Mouse (Mus musculus): ENCODE results near the gene Rnps1. TPM values are rescaled to one million over a fixed set of nuclear protein-coding genes. Genes with fewer than 3 reads are reported as not detected.

Gene Rnps1
- total and polyA plus RNA-seq, 2 experiments from 2014 or later = 291 to 363 TPM

DNA sequence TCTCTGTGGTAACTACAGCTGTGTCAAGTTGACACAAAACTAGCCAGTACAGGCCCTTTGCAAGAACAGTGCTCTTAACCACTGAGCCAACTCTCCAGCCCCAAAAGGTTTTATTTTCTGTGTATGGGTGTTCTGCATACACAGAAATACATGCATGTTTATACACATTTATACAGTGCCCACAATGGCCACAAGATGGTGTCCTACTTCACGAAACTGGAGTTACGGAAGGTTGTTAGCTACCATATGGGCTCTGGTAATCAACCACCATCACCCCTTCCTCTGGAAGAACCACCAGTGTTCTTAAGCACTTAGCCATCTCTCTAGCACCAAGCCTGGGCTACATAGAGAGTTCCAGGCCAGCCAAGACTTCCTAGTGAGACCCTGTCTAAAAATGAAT is 47.2 kb downstream of the Rnps1 start:
- H3K27ac ChIP-seq (ENCODE audit: low read depth, low read length) = no peak overlapping the region
- no peak for ATAC-seq
- no peaks in the 10 kb centered on the region for H3K27me3 ChIP-seq (ENCODE audit: insufficient read depth, low read length)
- H3K4me2 ChIP-seq (ENCODE audit: low read depth) = no peak overlapping the region
- H3K4me1 ChIP-seq (ENCODE audit: insufficient read depth) = no peaks in the 10 kb centered on the region
- no peak overlapping the region for H3K9ac ChIP-seq
- H3K4me3 ChIP-seq (ENCODE audit: low read depth, low read length) = no peak overlapping the region
- H3K9me3 ChIP-seq (ENCODE audit: low read length) = no peaks in the 10 kb centered on the region
- peak; percentile 46 for DNase-seq
- peak; percentile 56 for TF ChIP-seq CTCF (IDR thresholded peaks at IDR 0.05; ENCODE audit: low read depth)
- no peaks in the 10 kb centered on the region for H3K36me3 ChIP-seq (ENCODE audit: insufficient read depth)
- WGBS = 59% methylated on average over 2 of the region's 2 CpGs

DNA sequence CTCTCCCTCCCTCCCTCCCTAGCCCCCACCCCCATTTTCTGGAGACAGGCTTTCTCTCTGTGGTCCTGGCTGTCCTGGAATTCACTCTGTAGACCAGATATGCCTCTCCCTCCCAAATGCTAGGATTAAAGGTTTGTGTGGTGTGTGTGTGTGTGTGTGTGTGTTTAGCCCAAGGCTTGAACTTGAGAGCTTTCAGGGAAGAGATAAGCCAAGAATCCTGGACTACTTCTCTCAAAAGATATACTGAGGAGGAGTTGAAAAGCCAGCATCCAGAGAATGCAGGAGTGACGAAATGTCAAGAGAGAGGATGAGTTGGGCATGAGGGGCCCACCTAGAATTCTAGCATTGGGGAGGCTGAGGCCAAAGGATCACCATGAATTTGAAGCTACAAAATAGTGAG is 48.6 kb downstream of the Rnps1 start:
- DNase-seq = no peak
- no peak for ATAC-seq
- WGBS = 84% methylated on average over 1 of the region's 1 CpGs

DNA sequence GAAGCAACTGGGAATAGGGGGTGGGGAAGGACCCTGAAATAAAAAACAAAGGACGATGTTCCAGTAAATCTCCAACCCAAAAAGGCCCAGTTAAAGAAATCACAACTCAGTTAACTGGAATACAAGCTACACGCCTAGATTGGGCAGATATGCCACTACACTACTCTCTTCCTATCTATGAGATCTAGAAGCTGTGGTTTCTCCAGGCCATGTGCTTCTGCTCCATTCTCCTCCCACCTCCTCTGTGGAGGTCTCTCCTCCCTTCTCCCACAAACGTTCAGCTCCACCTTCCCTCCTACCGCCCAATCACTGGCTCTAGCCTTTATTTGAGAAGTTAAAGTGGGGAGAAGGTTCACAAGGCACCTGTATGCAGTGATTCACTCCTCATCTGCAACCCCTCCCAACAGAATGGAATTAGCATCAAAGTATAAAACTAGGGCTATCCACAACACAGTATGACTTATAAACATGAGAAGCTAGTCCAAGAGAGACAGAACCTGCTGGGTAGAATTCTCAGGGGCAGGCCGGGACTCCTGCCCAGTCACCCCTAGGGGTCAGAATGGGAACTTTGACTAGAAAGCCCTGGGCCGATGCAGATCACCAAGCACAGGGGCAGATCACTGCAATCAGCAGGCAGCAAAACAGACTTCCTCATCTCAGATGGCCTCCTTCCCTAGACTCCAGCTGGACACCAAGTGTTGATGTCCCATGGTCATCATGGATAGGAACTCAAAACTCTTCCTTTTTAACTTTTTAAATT is 49.2 kb downstream of the Rnps1 start:
- TF ChIP-seq CTCF (IDR thresholded peaks at IDR 0.05; ENCODE audit: low read depth) = no peak
- ATAC-seq = no peak
- H3K27me3 ChIP-seq (ENCODE audit: insufficient read depth, low read length) = no peaks in the 10 kb centered on the region

More for the DNA sequence above, 48.6 kb downstream of the Rnps1 start:
- Histone ChIP-seq H3K9ac (no peak overlapping the region), H3K4me1 (ENCODE audit: insufficient read depth) (no peaks in the 10 kb centered on the region), H3K9me3 (ENCODE audit: low read length) (no peaks in the 10 kb centered on the region), H3K27me3 (ENCODE audit: insufficient read depth, low read length) (no peaks in the 10 kb centered on the region), H3K36me3 (ENCODE audit: insufficient read depth) (no peaks in the 10 kb centered on the region), H3K4me3 (ENCODE audit: low read depth, low read length) (no peak overlapping the region), H3K4me2 (ENCODE audit: low read depth) (no peak overlapping the region), H3K27ac (ENCODE audit: low read depth, low read length) (no peak overlapping the region)
- TF ChIP-seq CTCF (IDR thresholded peaks at IDR 0.05; ENCODE audit: low read depth) = no peak

DNA sequence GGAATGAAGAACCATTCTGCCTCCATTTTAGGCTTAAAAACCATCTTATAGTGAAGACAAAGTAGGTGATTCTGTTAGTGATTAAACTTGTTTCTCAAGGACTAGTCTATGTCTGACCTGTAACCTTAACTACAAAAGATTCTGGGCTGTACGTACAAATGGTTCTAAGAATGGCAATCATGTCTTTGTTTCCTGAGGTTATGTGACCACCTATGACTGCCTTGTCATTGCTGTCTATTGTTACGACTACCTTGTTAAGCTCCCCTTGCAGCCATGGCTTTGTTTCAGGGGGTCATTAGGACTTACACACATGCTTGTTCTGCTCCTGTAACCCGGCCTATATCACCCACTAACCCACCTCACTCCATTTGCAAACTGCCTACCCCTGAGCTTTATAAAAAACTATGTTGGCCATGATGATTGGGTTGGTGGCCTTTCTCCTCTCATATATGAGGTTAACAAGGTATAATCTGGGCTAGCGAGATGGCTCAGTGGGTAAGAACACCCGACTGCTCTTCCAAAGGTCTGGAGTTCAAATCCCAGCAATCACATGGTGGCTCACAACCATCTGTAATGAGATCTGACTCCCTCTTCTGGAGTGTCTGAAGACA is 54.4 kb downstream of the Rnps1 start:
- peaks cover under 1% of the 10 kb centered on the region; the same call in 1 of the 2 replicates for H3K36me3 ChIP-seq (ENCODE audit: insufficient read depth)
- H3K27me3 ChIP-seq (ENCODE audit: insufficient read depth, low read length) = no peaks in the 10 kb centered on the region
- ATAC-seq (no peak), DNase-seq (no peak)
- peaks cover 10% of the 10 kb centered on the region for H3K4me1 ChIP-seq (ENCODE audit: insufficient read depth)
- H3K9ac ChIP-seq = no peak overlapping the region
- H3K9me3 ChIP-seq (ENCODE audit: low read length) = no peaks in the 10 kb centered on the region
- TF ChIP-seq CTCF (IDR thresholded peaks at IDR 0.05; ENCODE audit: low read depth) = no peak
- 93% methylated on average over 5 of the region's 5 CpGs for WGBS
- no peak overlapping the region for H3K4me2 ChIP-seq (ENCODE audit: low read depth)
- H3K27ac ChIP-seq (ENCODE audit: low read depth, low read length) = no peak overlapping the region
- no peak overlapping the region for H3K4me3 ChIP-seq (ENCODE audit: low read depth, low read length)

More for the DNA sequence above, 49.2 kb downstream of the Rnps1 start:
- WGBS = 62% methylated on average over 6 of the region's 6 CpGs
- no peak for DNase-seq
- H3K9me3 ChIP-seq (ENCODE audit: low read length) = no peaks in the 10 kb centered on the region
- H3K4me3 ChIP-seq (ENCODE audit: low read depth, low read length) = no peak overlapping the region
- no peaks in the 10 kb centered on the region for H3K36me3 ChIP-seq (ENCODE audit: insufficient read depth)
- H3K27ac ChIP-seq (ENCODE audit: low read depth, low read length) = no peak overlapping the region
- H3K9ac ChIP-seq = no peak overlapping the region
- H3K4me1 ChIP-seq (ENCODE audit: insufficient read depth) = no peaks in the 10 kb centered on the region
- no peak overlapping the region for H3K4me2 ChIP-seq (ENCODE audit: low read depth)

DNA sequence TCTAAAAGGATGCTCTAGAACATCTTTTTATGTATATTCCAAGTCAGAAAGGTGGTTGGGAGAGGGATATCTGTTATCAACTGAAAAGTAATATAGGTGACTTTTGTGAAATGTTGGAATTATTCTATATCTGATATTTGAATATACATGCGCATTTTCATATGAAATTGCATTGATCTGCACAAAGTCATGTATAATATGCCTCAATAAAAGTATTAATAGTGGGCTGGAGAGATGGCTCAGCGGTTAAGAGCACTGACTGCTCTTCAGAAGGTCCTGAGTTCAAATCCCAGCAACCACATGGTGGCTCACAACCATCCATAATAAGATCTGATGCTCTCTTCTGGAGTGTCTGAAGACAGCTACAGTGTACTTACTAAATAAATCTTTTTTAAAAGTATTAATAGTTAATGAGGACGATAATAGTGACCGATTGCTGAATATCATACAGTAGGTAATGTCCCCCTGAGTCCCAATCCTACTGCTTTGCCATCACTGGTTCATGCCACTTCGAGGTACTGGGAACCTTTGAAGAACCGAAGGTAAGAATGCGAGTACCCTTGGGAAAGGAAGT is 55.1 kb downstream of the Rnps1 start:
- Histone ChIP-seq H3K36me3 (ENCODE audit: insufficient read depth) (peaks cover 8% of the 10 kb centered on the region), H3K9me3 (ENCODE audit: low read length) (no peaks in the 10 kb centered on the region), H3K4me2 (ENCODE audit: low read depth) (peak overlapping the region; percentile 93), H3K4me1 (ENCODE audit: insufficient read depth) (peaks cover 10% of the 10 kb centered on the region), H3K4me3 (ENCODE audit: low read depth, low read length) (peak overlapping the region; percentile 81), H3K27ac (ENCODE audit: low read depth, low read length) (peak overlapping the region; percentile 79), H3K27me3 (ENCODE audit: insufficient read depth, low read length) (no peaks in the 10 kb centered on the region), H3K9ac (peak overlapping the region; percentile 68)
- ATAC-seq = no peak
- 21% methylated on average over 7 of the region's 7 CpGs for WGBS
- no peak for DNase-seq
- no peak for TF ChIP-seq CTCF (IDR thresholded peaks at IDR 0.05; ENCODE audit: low read depth)

DNA sequence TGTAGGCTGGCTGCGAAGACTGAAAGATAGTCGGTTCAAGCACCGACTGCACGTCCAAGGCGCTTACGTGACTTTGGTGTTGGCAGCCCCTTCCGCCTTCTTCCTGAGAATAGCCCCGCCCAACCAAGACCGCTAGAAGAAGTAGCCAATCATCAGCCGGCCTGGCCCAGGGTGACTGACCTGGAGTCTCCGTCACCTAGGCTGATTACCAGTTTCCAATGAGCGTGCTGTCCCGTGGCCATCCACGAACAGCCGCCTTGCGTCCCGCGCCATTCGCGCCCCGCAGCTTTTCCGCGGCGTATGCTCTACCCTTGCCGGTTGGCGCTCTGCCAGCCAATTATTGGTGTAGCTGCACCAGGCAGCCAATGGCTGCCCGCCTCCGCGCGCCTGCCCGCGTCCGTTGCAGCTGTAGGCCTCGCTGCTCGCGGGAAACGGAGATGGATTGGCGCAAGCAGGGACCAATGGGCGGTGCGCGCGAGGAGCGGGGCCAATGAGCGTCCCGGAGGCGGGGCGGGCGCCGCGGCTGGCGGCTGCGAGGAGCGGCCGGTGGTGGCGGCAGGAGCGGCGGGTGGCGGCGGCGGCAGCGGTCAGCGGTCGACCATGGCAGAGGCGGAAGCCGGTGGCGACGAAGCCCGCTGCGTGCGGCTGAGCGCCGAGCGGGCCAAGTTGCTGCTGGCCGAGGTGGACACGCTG is 55.7 kb downstream of the Rnps1 start, which contains the start of the genes E4f1 and Pgp:
Gene E4f1, minus strand, starts transcription at position 404 of the 693 bp plus-strand sequence.
Gene Pgp, plus strand, starts transcription at position 483 of the 693 bp plus-strand sequence.
- no peak for TF ChIP-seq CTCF (IDR thresholded peaks at IDR 0.05; ENCODE audit: low read depth)
- Histone ChIP-seq H3K9me3 (ENCODE audit: low read length) (no peaks in the 10 kb centered on the region), H3K27me3 (ENCODE audit: insufficient read depth, low read length) (no peaks in the 10 kb centered on the region), H3K4me3 (ENCODE audit: low read depth, low read length) (peak within 1 kb of the TSS; percentile 81), H3K27ac (ENCODE audit: low read depth, low read length) (peak within 1 kb of the TSS; percentile 85), H3K9ac (peak within 1 kb of the TSS; percentile 68), H3K4me1 (ENCODE audit: insufficient read depth) (peaks cover 10% of the 10 kb centered on the region), H3K4me2 (ENCODE audit: low read depth) (peak within 1 kb of the TSS; percentile 93), H3K36me3 (ENCODE audit: insufficient read depth) (peaks cover 14% of the 10 kb centered on the region)
- DNase-seq (peak; percentile 100), ATAC-seq (peak; percentile 99)
- WGBS = 1% methylated on average over 64 of the region's 75 CpGs
